Mouse (Mus musculus) testis, adult 2 months (tissue): ENCODE data around the gene Gm20661.

Source experiments
- CTCF ChIP-seq: fragments of 200-500 bp; IDR thresholded peaks from 2 replicates; pipeline ENCODE4 v1.5.1; 2012; ENCODE audit warnings: low read depth, mild to moderate bottlenecking, inconsistent platforms, low read length, moderate library complexity; ENCODE audit not compliant: control insufficient read depth, insufficient read depth, insufficient replicate concordance
- POLR2A ChIP-seq: fragments of 200-500 bp; IDR thresholded peaks from 2 replicates; pipeline ENCODE4 v1.6.1; 2012; ENCODE audit warnings: low read depth, mild to moderate bottlenecking, inconsistent platforms, low read length, moderate library complexity; ENCODE audit not compliant: control insufficient read depth

GRCm38 (mm10) chr9:107978815-107979214 is 4.0 kb upstream of the Gm20661 start:
- TF ChIP-seq CTCF (no peak), POLR2A (no peak)
